Mouse (Mus musculus) cerebellum, postnatal 25 days (tissue): ENCODE measurements around the gene Oaz1.

Experiments
- DNase-seq, 2 experiments: peaks; one replicate each; pipeline ENCODE4 v3.0.0; 2021; ENCODE audit warnings: mixed read lengths in 2 of 2

Oaz1 gene

DNA sequence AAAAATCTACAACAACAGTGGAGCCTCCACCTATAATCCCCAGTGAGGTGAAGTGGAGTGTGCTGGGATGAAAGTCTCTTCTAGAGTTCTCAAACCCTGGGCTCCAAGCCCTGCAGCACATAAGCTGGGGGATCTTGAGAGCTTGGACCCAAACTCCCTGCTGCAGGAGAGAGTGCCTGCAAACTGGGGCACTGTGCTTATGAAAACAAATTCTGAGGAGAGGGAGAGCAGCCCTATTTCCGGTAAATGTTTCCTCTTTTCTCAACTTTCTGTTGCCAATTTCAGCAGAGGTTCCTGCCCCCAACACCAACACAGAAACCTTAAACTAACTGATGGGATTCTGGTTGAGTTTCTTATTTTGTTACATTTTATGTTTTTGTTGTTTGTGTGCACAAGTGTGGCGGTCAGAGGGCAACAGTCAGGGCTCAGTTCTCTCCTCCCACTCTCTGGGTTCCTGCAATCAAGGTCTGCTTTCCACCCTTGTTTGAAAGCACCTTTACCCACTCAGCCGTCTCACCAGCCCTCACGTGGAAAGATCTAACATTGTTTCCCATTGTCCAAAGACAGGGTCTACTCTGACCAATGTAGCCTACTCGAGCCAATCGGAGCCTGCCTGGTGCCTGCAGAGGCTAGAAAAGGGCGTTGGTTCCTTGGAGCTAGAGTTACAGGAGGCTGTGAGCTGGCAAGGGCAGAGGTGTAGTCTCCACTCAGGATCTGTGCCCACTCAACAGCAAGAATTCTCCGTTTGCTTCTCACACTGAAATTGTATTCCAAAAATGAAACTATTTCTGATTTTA is 2.4 kb upstream of the Oaz1 start:
- no peak for DNase-seq

- no peak for DNase-seq
These were observed 1.6 kb upstream of the Oaz1 start for GRCm38 (mm10) chr10:80824827-80825226.

- DNase-seq = peak in 1 of 2 experiments; percentile 14
These were observed 810 bp downstream of the Oaz1 start for GRCm38 (mm10) chr10:80827063-80827869.

DNA sequence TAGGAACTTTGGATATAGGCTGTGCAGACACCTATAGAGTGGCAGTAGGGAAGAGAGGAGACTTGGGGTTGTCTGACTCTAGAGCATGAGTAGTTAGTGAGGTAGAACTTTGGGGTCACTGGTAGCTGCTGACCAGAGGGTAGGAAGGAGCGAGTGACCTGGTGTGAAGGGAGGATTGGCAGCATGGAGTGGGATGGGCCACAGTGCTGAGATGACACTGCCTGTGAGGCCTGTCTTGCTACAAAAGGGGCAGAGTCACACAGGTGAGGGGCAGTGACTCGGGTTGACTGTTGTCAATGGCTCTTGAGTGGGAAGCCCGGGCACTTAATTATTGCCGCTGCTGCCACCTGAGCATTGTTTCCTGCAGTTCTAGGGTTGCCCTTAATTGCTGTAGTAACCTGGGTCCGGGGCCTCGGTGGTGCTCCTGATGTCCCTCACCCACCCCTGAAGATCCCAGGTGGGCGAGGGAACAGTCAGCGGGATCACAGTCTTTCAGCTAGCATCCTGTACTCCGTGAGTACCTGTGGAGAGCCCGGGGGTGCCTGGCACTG is 1.5 kb downstream of the Oaz1 start:
- peak; percentile 37 to 43 for DNase-seq

DNA sequence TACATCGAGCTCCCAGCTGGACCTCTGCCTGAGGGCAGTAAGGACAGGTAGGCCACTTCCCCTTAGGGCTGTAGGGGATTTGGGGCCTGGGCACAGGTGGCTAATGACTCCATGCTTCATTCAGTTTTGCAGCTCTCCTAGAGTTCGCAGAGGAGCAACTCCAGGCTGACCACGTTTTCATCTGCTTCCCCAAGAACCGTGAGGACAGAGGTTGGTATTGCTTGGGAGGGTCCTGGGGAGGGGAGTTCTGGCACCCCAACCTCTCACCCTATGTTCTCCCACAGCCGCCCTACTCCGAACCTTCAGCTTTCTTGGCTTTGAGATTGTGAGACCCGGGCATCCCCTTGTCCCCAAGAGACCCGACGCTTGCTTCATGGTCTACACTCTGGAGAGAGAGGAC is 2.1 kb downstream of the Oaz1 start:
- peak in 1 of 2 experiments; percentile 20 for DNase-seq

DNA sequence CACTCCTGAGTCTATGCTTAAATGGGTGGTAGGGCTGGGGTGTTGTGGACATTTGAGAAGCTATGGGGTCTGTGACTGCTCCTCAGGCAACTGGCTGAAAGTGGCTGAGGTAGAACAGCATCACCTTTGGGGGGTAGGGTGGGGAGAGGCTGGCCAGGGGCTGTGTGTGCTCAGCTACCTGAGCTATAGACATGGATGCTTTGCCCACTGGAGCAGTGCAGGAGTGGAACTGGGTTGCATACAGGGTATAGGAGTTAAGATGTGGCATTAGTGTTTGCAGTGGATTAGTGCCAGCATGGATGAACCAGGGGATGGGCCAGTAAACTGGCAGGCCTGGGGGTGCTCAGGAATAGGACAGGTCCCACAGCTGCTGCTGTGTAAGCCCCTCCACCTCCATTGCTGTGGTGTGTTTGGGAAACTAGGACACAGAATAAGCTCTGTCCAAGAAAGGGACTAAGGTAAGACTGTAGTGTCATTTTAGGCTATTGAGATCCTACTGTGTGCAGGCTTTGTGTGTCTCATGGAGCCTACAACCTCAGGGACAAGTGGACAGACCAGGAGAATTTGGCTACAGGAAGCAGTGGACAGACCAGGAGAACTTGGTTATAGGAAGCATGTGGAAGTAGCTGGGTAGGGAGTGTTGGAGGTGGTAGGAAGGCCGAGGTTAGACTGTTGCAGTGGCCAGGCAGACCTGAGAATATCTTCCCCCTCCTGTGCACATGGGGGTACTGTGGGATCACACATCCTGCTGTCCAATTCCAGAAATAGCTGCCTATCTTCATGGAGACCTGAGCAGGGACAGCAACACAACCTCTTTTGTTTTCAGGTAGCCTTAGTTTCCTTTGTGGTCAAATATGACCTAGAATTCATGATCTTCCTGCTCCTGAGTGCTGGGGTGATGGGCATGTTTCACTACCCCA is 3.2 kb downstream of the Oaz1 start:
- DNase-seq = peak; percentile 21 to 25

DNA sequence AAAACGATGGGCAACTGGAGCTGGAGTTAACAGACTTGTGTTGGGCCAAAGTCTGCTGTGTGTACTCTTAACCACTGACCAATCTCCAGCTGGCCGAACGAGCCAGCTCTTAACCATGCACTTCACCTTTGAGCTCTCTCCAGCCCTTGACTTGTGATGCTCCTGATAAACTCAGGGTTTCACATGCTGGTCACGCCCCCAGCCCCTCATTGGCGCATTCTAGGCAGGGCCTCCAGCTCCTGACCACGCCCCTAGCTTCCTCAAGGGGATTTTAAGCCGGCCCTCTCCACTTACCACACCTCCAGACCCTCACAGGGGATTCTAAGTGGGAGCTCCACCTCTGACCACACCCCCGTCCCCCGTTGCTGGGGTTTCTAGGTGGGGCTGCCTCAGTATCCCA is 4.7 kb downstream of the Oaz1 start:
- peak; percentile 27 to 43 for DNase-seq

GRCm38 (mm10) chr10:80832818-80833217 is 6.4 kb downstream of the Oaz1 start:
- no peak for DNase-seq

GRCm38 (mm10) chr10:80835617-80836016 is 9.2 kb downstream of the Oaz1 start:
- DNase-seq = peak; percentile 44 to 50

GRCm38 (mm10) chr10:80836949-80837379 is 10.5 kb downstream of the Oaz1 start:
- DNase-seq = peak; percentile 64 to 71

GRCm38 (mm10) chr10:80837827-80838226 is 11.4 kb downstream of the Oaz1 start:
- peak; percentile 76 to 78 for DNase-seq

GRCm38 (mm10) chr10:80838346-80838912 is 12.0 kb downstream of the Oaz1 start:
- peak in 1 of 2 experiments; percentile 50 for DNase-seq

DNA sequence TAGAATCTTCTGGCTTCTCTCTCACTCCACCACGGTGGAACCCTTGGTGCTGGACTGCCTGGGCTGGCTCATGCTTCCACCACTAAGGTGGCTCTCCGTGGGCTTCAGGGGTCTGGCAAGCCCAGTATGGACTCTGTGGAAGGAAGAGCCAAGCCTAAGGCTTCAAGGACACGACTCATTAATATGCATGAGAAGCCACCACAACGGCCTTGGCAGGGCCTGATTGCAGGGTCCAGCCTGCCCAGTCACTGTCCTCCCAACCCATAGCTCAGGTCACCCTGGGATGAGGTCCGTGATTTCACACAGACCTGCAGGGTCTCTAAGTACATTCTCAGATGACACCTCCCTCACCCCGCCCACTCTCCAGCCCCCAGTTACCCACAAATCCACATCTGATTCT is 13.4 kb downstream of the Oaz1 start:
- DNase-seq = peak in 1 of 2 experiments; percentile 22

- DNase-seq = no peak
These were observed 15.2 kb downstream of the Oaz1 start for GRCm38 (mm10) chr10:80841685-80842084.

- DNase-seq = no peak
These were observed 15.9 kb downstream of the Oaz1 start for GRCm38 (mm10) chr10:80842334-80842733.

DNA sequence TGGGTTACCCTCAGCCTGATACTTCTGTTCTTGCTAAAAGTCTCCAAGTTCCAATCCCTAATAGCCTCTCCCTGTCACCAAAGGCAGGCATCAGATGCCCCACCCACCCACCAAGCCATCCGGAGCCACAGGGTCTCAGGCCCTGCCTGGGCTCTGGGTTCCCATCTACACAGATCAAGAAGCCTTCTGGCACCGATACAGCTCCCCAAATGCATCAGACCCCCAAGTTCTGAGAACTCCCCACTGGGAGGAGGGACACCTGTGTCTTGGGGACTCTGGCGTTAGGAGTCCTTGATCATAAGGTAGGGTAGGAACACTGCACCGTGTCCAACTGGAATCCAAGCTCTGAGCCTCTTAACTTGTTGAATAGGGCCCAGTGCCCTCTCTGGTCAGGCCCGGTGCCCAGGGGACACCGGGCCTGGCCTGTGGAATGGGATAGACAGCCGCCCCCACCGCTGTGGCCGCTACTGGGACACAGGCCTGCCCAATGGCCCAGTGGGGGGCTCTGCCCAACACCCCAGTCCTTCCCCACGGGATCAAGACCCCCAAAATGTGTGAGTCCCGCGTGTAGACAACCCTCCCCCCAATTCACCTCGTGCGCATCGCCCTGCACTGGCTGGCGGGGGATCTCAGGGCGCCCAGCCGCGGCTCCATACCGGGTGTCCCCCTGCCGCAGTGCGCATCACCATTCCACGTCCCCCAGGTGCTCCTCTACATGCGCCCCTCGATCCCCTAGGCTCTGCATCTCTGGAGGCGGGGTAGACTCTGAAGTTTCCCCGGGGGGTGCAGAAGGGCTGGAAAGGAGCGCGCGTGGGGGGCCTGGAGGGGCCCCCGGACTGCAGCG is 16.9 kb downstream of the Oaz1 start:
- DNase-seq = peak; percentile 52 to 59

- DNase-seq = peak; percentile 88 to 92
These were observed 17.6 kb downstream of the Oaz1 start, which contains the start of gene Lingo3 for GRCm38 (mm10) chr10:80843931-80844547. Lingo3 (minus strand) TSS chr10:80844039.

DNA sequence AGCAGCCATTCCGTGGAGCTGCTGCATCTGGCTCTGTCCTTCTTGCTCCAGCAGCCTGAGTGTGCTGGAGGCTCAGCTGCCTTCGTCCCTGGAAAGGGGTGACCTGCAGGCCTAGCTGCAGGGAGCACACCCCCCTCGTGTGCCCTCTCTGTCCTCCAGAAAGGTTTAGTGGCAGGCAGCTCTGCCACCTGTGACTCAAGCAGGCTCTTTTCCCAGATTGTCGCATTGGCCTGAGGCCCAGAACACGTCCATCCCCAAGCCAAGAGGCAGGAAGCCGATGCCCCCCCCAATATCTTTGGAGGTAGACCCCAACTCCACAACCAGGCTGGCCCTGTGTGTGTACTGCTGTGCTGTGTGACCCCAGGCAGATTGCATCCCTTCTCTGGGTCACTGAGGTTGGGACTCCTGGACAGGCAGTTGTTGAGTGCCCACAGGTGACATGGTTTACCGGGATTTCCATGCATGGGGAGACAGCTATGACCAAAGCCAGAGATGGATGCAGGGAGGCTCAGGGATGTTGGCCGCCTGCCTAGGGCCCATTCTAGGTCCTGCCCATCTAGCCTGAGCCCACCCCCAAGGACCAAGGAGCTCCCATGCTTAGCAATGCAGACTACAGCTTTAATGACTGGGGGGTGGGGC is 18.7 kb downstream of the Oaz1 start:
- peak; percentile 48 to 64 for DNase-seq

GRCm38 (mm10) chr10:80845732-80846131 is 19.3 kb downstream of the Oaz1 start:
- DNase-seq = no peak

- no peak for DNase-seq
These were observed 22.1 kb downstream of the Oaz1 start for GRCm38 (mm10) chr10:80848571-80848970.
